Mouse (Mus musculus) megakaryocyte, embryonic 14.5 days (primary cell): ENCODE measurements around the gene Borcs7.

ENCODE experiments used
- FLI1 ChIP-seq: IDR thresholded peaks from 2 replicates; pipeline ENCODE4 v1.6.1; 2012; ENCODE audit warnings: low read length, inconsistent platforms, mixed read lengths
- GATA1 ChIP-seq: IDR thresholded peaks from 3 replicates; pipeline ENCODE4 v1.6.1; 2012; ENCODE audit warnings: mixed read lengths, low read length, inconsistent platforms, borderline replicate concordance

GRCm38 (mm10) chr19:46744681-46745080 is 55.0 kb downstream of the Borcs7 start:
- TF ChIP-seq GATA1 (no peak), FLI1 (no peak)
